Mouse (Mus musculus): ENCODE data around the gene Tm7sf3.

Gene Tm7sf3

GRCm38 (mm10) chr6:146642276-146643183 is at the start of gene Tm7sf3, which contains the start of gene Med21:
Gene Tm7sf3 (minus strand): TSS chr6:146642824.
Gene Med21 (plus strand): TSS chr6:146642547.
- peak; percentile 99 for DNase-seq

- DNase-seq, result no peak
Observed at GRCm38 (mm10) chr6:146688861-146689260, 46.2 kb upstream of the Tm7sf3 start.

DNA sequence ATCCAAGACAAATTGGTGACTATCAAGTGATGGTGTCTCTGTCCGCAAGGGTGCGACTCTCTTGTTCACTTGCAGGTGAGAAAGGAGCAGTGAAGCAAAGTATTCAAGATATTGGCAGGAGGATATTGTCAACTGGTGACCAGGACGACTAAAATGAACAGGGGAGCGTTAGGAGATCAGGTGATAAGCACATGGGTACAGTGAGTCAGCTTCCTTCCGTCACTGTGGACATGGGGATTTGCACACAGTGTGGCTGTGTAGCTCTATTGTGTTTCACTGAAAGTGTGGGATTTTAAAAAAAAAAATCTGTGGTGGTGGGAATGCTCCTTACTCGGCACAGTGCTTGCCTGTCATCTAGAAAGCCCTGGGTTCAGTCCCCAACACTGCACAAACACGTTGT is 45.4 kb upstream of the Tm7sf3 start:
- DNase-seq, result no peak

DNA sequence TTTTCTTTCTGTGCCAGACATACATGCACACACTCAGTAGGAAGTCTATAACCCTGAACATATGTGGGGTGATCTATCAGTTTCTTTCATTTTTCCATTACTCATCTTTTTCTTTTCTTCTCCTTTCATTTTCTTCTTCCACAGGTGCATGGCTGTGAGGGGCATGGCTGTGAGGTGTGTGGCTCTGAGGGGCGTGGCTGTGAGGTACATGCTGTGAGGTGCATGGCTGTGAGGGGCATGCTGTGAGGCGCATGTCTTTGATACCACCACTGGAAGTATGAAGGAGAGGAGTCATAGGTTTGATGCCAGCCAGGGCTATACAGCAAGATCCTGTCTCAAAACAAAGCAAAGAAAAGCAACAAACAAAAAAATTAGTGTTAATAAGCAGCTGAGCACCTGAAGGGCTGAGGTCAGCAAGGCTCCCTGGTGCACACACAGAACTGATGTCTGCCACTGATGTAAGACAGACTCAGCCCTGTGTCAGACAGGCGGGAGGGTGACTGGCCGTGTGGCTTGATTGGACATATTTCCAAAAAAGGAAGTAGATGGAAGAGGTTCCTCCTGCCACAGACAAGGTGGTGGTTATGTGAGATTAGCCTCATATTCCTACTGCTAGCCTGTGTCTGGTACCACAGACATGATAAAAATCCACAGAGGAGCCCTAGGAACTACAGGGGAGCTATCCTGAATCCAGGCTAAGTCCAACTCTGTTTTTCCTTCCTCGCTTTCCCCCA is 44.0 kb upstream of the Tm7sf3 start:
- no peak for DNase-seq

DNA sequence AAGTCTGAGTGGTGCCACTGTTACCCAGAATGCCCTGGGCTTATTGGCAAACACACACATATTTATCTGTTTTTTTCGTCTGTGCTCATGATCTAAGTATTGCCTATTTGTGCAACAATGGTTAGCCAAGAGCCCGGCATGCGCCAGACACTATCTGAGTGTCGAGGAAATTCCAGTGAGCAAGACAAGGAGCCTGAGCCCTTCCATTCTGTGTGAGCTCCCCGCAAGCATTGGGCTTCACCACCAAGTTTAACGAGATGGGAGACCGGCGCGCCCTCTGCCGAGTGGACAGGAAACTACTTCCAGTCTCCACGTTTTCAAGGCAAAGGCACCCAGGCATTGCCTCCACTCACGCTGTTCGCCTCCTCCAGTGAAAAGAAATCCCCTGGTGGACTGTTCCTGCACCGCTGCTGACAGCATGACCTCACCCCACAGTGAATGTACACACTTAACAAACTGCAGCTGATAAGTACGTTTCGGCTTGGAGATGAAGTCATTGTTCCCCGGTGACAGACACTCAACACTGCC is 43.2 kb upstream of the Tm7sf3 start:
- peak; percentile 74 for DNase-seq

DNA sequence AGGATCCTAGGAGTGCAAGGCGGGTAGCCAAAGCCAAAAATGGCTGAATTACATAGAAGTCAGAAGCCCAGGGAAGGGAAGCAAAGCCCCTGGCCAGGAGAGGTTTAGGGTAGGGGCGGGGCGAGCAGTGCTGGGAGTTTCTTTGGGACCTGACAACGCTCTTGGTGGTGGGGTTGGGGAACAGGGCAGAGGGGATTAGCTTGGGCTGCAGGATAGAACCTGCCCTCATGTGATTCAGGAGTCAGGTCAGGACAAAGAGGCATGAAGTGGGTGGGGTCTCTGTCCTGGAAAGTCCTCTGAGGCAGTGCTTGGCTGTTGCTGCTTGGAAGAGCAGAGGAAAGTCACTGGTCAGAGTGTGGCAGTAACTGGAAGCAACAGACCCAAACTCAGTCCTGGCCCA is 41.3 kb upstream of the Tm7sf3 start:
- no peak for DNase-seq

DNA sequence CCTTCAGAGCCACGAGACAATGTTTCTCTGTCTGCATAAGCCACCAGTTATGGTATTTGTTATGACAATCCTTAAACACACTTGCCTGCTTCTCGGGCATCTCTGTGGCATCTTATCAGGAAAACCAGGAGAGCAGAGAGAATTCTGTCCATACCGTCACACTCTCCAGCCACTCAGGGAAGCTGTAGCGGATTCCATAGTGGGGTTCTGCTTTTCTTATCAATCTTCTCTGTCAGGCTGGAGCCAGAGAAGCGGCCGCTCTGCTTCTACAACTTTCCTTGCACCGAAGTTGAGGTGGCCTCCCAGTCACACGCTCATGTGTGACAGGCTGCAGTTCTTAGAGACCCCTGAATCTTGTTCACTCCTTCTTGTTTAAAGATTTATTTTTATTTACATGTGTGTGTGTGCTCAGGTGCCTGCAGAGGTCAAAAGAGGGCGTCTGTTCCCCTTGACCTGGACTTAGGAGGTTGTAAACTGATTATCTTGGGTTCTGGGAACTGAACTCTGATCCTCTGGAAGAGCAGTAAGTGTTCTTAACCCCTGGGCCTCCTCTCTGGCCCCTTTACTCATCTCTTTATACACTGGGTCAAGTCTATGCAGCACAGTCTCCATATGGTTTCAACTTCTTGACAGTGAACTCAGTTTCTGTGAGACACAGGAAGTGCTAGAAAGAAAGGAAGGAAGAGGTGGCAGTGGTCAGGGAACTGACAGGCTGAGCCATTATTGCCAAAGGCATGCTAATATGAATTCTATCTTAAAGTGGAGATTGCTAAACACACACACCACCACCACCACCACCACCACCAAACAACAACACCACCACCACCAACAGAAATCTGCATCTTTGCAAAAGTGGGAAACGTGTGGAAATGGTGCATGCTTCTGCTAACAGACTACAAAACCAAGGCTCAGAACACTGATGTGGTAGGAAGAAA is 35.8 kb upstream of the Tm7sf3 start:
- no peak for DNase-seq

- no peak for DNase-seq
Observed at GRCm38 (mm10) chr6:146676904-146677303, 34.3 kb upstream of the Tm7sf3 start.

DNA sequence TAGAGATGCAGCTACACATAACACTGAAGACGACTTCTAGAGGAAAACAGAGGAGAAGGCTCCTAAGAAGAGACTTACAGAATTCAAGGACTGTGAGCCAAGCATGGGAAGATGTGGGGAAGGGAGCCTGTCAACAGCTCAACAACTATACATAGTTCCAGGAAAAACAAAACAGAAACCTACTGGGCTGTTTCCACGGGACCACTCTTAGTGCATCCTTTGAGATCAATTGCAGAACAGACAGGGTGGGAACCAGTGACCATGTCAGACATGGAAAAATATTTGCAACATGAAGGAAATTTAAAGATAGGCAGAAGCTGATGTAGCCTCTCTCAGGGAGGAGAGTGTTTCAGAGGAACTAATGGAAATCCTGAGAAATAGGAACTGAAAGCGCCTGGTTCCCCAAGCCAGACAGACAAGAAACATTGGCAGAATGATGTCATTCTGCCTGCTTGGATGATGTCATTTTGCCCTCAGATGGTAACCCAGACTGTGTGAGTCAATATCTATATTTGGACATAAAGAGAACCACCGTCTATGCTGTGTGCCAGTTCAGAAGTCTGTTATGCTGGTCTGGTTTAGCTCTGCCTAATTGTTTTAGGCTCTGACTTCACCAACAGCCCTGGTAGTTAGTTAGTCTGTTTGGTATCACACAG is 32.4 kb upstream of the Tm7sf3 start:
- no peak for DNase-seq

GRCm38 (mm10) chr6:146674420-146674819 is 31.8 kb upstream of the Tm7sf3 start:
- no peak for DNase-seq

GRCm38 (mm10) chr6:146673696-146674095 is 31.1 kb upstream of the Tm7sf3 start:
- DNase-seq, result no peak

DNA sequence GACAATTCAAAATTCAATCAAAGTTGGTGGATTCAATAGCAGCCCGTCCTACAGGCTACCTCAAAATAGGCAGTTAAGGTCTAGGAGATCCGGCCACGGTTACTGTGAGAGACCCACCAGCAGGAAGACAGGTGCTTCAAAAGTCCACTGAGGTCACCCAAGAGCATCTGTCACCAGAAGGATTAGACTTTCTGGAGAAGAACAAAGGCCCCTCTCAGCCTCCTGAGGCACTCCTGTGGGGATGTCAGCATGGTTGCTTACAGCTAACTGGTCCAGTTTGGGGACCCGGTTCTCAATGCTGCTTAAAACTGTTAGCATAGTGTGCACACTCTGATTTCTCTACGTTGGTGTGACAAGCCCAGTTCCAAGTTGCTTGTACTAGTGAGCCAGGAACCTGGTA is 29.5 kb upstream of the Tm7sf3 start:
- DNase-seq, result no peak

DNA sequence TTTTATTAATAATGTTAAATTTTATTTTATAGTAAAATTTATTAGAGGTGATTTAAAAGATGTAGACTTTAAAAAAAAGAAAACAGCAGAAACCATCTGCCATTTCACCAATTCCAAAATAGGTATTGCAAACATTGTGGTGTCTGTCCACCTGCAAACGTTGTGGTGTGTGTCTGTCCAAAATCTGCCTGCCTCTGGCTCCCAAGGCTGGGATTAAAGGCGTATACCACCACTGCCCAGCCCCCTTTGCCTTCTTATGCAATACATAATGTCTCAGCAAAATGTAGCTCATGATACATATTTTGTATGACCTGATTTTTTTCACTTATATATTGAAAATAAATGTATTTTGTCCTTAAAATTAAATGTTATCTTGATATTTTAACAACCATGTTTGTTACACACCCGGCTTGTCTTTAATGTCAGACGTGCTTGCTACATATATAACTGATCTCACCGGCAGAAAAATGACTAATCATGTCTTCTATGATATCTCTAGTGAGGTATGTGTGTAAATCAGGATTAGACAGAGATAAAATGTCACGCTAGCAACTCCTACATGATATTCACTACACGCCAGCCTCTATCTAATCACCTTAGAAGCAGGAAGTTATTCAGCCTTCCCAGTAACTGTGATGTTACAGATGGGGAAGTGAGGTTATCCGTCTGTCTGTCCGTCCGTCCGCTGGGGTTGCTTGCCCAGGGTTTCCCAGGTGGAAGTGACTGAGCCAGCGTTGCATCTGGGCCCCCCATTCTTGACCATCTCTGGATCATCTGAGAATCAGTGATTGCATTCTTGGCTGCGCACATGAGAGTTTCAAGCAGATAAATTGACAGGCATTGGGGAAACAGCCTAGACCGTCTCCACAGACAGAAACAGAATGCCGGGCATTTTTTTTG is 28.6 kb upstream of the Tm7sf3 start:
- no peak for DNase-seq

DNA sequence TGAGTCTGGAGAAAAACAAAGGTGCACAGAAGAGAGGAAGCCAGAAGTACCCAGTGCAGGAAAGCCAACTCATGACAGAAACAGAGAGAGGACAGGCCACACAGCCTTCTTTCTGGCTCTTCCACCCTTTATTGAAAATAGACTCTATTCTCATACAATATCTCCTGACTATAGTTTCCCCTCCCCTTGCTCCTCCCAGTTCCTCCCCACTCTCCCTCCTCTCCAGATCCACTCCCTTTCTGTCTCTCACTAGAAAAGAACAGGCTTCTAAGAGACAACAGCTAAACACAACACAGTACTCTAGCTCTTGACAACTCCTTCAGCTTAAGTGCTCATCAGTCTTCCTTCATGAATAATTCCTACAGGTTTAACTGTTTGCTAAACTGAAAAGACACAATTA is 26.0 kb upstream of the Tm7sf3 start:
- DNase-seq, result no peak

DNA sequence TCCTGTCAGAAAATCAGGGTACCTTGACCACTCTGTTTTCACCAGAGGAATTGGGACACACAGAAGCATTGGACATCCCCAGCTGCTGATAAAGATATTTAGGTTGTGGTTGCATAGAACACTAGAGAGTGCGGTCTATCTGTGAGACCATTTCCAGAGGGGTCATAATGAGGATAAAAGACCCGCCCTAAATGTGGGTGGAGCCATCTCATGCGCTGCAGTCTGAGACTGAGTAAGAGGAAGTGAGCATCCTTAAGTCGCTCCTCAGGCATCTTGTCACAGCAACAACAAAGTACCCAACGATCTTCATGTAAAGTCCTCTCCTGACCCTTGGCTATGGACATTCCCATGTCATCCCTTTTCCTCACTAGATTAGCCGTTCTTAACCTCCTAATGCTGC is 24.2 kb upstream of the Tm7sf3 start:
- no peak for DNase-seq

DNA sequence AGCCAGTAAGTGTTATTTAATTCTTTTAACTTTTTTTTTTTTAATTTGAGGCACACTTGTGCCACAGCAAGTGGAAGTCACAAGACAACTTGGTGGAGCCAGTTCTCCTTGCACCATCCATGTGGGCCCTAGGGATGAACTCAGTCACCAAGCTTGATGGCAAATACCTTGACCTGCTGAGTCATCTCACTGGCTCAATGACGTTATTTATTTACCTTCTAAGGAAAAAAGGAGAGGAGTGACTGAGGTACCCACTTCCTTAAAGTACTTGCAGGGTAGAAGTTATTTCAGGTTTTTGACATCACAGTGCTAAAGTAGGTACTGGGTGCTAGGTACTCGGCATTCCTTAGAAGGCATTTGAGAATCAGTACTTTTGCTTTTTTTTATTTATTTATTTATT is 22.8 kb upstream of the Tm7sf3 start:
- DNase-seq, result no peak

- no peak for DNase-seq
Observed at GRCm38 (mm10) chr6:146664917-146665316, 22.3 kb upstream of the Tm7sf3 start.

- no peak for DNase-seq
Observed at GRCm38 (mm10) chr6:146664116-146664515, 21.5 kb upstream of the Tm7sf3 start.

DNA sequence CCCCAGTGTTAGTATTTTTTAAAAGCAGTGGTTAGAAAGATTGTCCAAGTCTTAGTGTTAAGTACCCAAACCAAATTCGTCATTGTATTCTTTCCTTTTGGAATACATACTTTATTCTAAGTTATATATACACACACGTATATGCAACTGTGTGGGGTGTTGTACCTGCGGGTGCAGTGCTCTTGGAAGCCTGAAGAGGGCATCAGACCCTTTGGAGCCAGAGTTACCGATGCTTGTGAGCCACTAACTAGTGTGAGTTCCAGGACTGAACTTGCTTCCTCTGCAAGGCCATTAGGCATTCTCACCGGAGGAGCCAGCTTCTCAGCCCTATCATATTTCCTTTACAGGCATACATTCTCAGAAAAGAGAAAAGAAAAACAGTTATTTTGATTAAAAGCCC is 20.1 kb upstream of the Tm7sf3 start:
- peak; percentile 52 for DNase-seq

- DNase-seq, result no peak
Observed at GRCm38 (mm10) chr6:146661655-146662054, 19.0 kb upstream of the Tm7sf3 start.

GRCm38 (mm10) chr6:146660591-146660990 is 18.0 kb upstream of the Tm7sf3 start:
- no peak for DNase-seq

Data from lung, postnatal 14 days (tissue).